Mouse (Mus musculus) ES-E14 (cell line): ENCODE measurements around the gene Pds5b. TPM values are rescaled to one million over a fixed set of nuclear protein-coding genes. Genes with fewer than 3 reads are reported as not detected.

Experiments
- DNase-seq: peaks from one replicate; pipeline ENCODE4 v3.0.0-alpha.2; 2013; ENCODE audit warnings: low read depth, low spot score
- H3K27ac ChIP-seq: 2 replicates; pipeline ENCODE4 v1.5.1; 2012; ENCODE audit warnings: low read depth, mild to moderate bottlenecking, low read length, moderate library complexity, mixed read lengths; ENCODE audit not compliant: poor library complexity, insufficient read depth, severe bottlenecking
- H3K36me3 ChIP-seq: 2 replicates; pipeline ENCODE4 v1.6.1; 2012; ENCODE audit warnings: mild to moderate bottlenecking, low read length, moderate library complexity, mixed read lengths; ENCODE audit not compliant: control insufficient read depth, poor library complexity, insufficient read depth, severe bottlenecking
- H3K4me1 ChIP-seq, 2 experiments: fragments of 150-350 bp in 1 of 2; sonication (generic) in 1 of 2; 2 replicates each; pipeline ENCODE4 v1.6.1; 2012; ENCODE audit warnings: low read length in 2 of 2, mild to moderate bottlenecking in 1 of 2, mixed read lengths in 1 of 2; ENCODE audit not compliant: control insufficient read depth in 2 of 2, insufficient read depth in 2 of 2, poor library complexity in 1 of 2
- H3K4me3 ChIP-seq, 2 experiments: fragments of 150-350 bp in 1 of 2; sonication (generic) in 1 of 2; 2 replicates each; pipeline ENCODE4 v1.5.1; 2012; ENCODE audit warnings: low read length in 2 of 2, low read depth in 1 of 2, mild to moderate bottlenecking in 1 of 2, mixed read lengths in 1 of 2; ENCODE audit not compliant: insufficient read depth in 1 of 2, poor library complexity in 1 of 2, severe bottlenecking in 1 of 2
- H3K9ac ChIP-seq: 2 replicates; pipeline ENCODE4 v1.6.1; 2012; ENCODE audit warnings: low read depth, mild to moderate bottlenecking, low read length, mixed read lengths; ENCODE audit not compliant: poor library complexity, insufficient read depth, severe bottlenecking
- H3K9me3 ChIP-seq: fragments of 150-350 bp; sonication (generic); 2 replicates; pipeline ENCODE4 v1.6.1; 2012; ENCODE audit warnings: low read depth, mild to moderate bottlenecking, low read length; ENCODE audit not compliant: control insufficient read depth, insufficient read depth
- CHD2 ChIP-seq: IDR thresholded peaks from 2 replicates; pipeline ENCODE4 v1.6.1; 2014; ENCODE audit warnings: mild to moderate bottlenecking, low read depth, low read length, inconsistent platforms
- HCFC1 ChIP-seq: IDR thresholded peaks from 2 replicates; pipeline ENCODE4 v1.6.1; 2012; ENCODE audit warnings: low read length, inconsistent platforms, borderline replicate concordance; ENCODE audit not compliant: insufficient read depth
- MAFK ChIP-seq: IDR thresholded peaks from 2 replicates; pipeline ENCODE4 v1.6.1; 2014; ENCODE audit warnings: mild to moderate bottlenecking, low read depth, low read length, inconsistent platforms; ENCODE audit not compliant: insufficient read depth
- ZC3H11A ChIP-seq: IDR thresholded peaks from 2 replicates; pipeline ENCODE4 v1.6.1; 2012; ENCODE audit warnings: low read depth, mild to moderate bottlenecking, inconsistent platforms, low read length, borderline replicate concordance
- ZNF384 ChIP-seq: IDR thresholded peaks from 2 replicates; pipeline ENCODE4 v1.6.1; 2012; ENCODE audit warnings: low read depth, low read length, inconsistent platforms
- in situ Hi-C, 2 experiments: fragments of 600-800 bp; cut with MboI; formaldehyde crosslinking; loops; one replicate each; pipeline ENCODE4 v1.15.1; 2025; ENCODE audit warnings: low sequenced_read_pairs in 2 of 2, inconsistent platforms in 1 of 2; ENCODE audit not compliant: unreplicated experiment in 2 of 2
- total RNA-seq: library from RNA; depleted of rRNA; stranded (reverse); fragments of 300-350 nt; gene quantifications from 2 replicates; pipeline ENCODE4 v1.2.3, GENCODE M21; 2012

Pds5b gene
- total RNA-seq, 1 experiment: 26.6 TPM

DNA sequence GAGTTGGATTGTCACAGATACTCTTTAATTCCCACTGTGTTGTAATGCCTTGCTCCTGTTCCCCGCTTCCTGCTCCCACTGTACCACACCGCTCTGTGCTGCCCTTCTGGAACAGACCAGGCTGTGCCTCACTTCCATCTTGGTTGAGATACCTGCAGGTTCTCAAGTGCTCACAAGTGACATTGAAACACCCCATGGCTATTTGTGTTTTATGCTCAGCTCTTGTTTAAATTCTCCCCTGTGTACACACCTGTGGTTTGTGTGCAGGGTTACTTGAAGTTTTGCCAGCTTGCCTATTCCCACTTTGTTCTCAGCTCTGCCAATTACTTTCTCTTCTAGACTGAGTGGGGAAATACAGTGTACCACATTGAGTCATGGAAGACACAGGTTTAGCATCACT lies 115.5 kb downstream of the Pds5b start:
- H3K9ac ChIP-seq: no peak overlapping the region
- H3K36me3 ChIP-seq: peaks cover 9% of the 10 kb centered on the region; the same call in 1 of the 2 replicates
- in situ Hi-C loops: no loop called here
- no peaks in the 10 kb centered on the region for H3K4me1 ChIP-seq
- DNase-seq: no peak
- TF ChIP-seq ZC3H11A (no peak), ZNF384 (no peak), HCFC1 (no peak), MAFK (no peak)
- H3K27ac ChIP-seq: no peak overlapping the region
- no peak overlapping the region for H3K4me3 ChIP-seq
- H3K9me3 ChIP-seq: no peaks in the 10 kb centered on the region

DNA sequence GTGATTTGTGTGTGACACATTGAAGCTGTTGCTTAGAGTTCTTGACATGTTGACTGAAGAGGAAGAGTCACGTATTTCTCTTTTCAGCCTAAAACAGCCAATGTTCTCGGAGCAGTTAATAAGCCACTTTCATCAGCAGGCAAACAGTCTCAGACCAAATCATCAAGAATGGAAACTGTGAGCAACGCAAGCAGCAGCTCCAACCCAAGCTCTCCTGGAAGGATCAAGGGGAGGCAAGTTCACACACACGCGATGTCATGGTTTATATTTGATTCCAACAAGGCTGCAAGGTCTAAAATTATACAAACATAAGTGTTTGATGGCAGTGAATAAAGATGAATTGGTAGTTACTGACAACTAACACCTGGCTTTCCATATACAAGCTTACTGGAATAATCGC lies 120.6 kb downstream of the Pds5b start:
- Histone ChIP-seq H3K4me1 (no peaks in the 10 kb centered on the region), H3K9me3 (no peaks in the 10 kb centered on the region), H3K9ac (no peak overlapping the region), H3K27ac (no peak overlapping the region), H3K36me3 (peaks cover 5% of the 10 kb centered on the region), H3K4me3 (no peak overlapping the region)
- TF ChIP-seq CHD2 (no peak), ZC3H11A (no peak), HCFC1 (no peak), MAFK (no peak)
- in situ Hi-C loops: no loop called here
- DNase-seq: no peak

DNA sequence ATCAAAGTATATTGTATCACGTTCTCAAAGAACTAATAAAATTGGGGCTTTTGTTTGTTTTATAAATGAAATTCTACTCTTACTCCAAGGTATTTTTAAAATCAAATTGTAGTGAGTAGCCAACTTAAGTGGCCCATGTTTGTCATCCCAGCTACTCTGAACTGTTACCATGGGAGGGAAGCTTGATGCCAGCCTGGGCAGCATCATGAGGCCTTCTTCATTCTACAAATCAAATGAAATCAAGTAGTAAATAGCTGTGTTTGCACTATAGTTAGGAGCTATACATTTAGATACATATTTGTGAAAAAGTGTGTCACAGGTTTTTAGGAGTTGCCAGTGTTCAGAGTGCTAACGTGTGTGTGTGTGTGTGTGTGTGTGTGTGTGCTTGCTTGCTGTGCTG lies 126.5 kb downstream of the Pds5b start:
- Histone ChIP-seq H3K36me3 (peaks cover 5% of the 10 kb centered on the region), H3K9ac (no peak overlapping the region), H3K27ac (no peak overlapping the region), H3K4me1 (no peaks in the 10 kb centered on the region), H3K4me3 (no peak overlapping the region), H3K9me3 (no peaks in the 10 kb centered on the region)
- in situ Hi-C loops: no loop called here
- no peak for DNase-seq
- TF ChIP-seq HCFC1: no peak
- TF ChIP-seq ZC3H11A: no peak
- TF ChIP-seq CHD2: no peak
- TF ChIP-seq ZNF384: no peak
- no peak for TF ChIP-seq MAFK

DNA sequence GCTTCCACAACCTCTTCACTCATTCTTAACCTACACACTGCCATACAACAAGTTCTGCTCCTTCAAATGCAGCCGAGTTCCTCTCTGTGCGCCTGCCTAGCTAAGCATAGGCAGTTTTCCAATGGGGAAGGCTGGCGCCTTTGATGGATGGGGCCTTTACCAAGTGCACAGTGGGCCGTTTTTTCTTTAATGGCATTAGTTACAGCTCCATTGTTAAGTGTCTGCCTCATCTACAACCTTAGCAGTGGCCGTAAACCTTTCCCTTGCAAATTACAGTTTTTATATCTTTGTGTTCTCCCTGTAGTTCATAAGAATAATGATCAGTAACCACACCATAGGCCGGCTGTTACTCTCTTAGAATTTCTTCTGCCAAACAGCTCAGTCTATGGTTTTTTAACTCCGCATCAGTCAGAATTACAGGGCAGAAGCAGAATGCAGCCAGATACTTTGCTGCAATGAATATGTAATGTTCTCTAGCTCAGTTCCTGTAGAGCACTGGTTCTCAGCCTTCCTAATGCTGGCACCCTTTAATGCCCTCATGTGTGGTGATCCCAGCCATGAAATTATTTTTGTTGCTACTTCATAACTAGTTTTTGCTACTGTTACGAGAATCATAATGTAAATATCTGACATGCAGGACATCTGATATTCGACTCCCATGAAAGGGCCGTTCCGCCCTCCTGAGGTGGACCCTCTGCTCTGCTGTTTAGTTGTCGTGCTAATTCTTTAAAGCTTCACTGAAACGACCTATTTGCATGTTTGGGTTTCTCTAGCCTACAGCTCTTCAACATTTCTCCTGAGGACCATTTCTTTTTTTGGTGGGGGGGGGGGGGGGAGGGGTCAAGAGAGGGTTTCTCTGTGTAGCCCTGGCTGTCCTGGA lies 140.8 kb downstream of the Pds5b start:
- DNase-seq: no peak
- TF ChIP-seq CHD2 (no peak), ZC3H11A (no peak)
- in situ Hi-C loops: no loop called here

More for the DNA sequence above, 140.8 kb downstream of the Pds5b start:
- H3K27ac ChIP-seq: no peak overlapping the region
- H3K4me3 ChIP-seq: no peak overlapping the region
- peaks cover 5 to 22% of the 10 kb centered on the region in 2 experiments; a peak in 3 of 4 replicates for H3K4me1 ChIP-seq
- no peaks in the 10 kb centered on the region for H3K9me3 ChIP-seq
- no peaks in the 10 kb centered on the region for H3K36me3 ChIP-seq
- H3K9ac ChIP-seq: no peak overlapping the region
